Mouse (Mus musculus): Measurements from ENCODE around the gene Isg20l2. TPM values are rescaled to one million over a fixed set of nuclear protein-coding genes. Genes with fewer than 3 reads are reported as not detected.

Isg20l2 gene
- total and polyA plus RNA-seq, 3 experiments: 6.2 to 10.9 (median 10.6) TPM

GRCm38 (mm10) chr3:87948378-87949265 is 18.5 kb downstream of the Isg20l2 start, which contains the start of gene Crabp2:
TSS of gene Crabp2 (plus strand) at chr3:87948666.
- Histone ChIP-seq H3K4me3 (no peak within 1 kb of the TSS), H3K4me1 (ENCODE audit: control insufficient read depth, insufficient read depth, low read length) (peaks cover 5% of the 10 kb centered on the region), H3K27ac (no peak within 1 kb of the TSS), H3K27me3 (ENCODE audit: control insufficient read depth, insufficient read depth, low read length) (peaks cover 10% of the 10 kb centered on the region), H3K79me2 (replicated peaks; ENCODE audit: control insufficient read depth, insufficient read depth, low read length) (no peaks in the 10 kb centered on the region), H3K36me3 (ENCODE audit: control insufficient read depth, insufficient read depth, low read length) (no peaks in the 10 kb centered on the region), H3K9ac (ENCODE audit: low read depth, low read length) (no peak within 1 kb of the TSS)
- WGBS: 5% methylated on average over 35 of the region's 35 CpGs
- DNase-seq: no peak
- TF ChIP-seq POLR2A (IDR thresholded peaks at IDR 0.05; ENCODE audit: insufficient read depth, low read depth, low read length) (no peak), CTCF (IDR thresholded peaks at IDR 0.05) (no peak), EP300 (IDR thresholded peaks at IDR 0.05; ENCODE audit: insufficient read depth, low read depth, low read length) (no peak)
- intact Hi-C loops (cut with DNase I): no loop called here

GRCm38 (mm10) chr3:87949266-87949954 is 19.3 kb downstream of the Isg20l2 start:
- intact Hi-C loops (cut with DNase I): no loop called here
- H3K4me1 ChIP-seq (ENCODE audit: control insufficient read depth, insufficient read depth, low read length): peaks cover 5% of the 10 kb centered on the region
- H3K36me3 ChIP-seq (ENCODE audit: control insufficient read depth, insufficient read depth, low read length): no peaks in the 10 kb centered on the region
- H3K9ac ChIP-seq (ENCODE audit: low read depth, low read length): no peak overlapping the region
- no peak for DNase-seq
- no peak overlapping the region for H3K27ac ChIP-seq
- 27% methylated on average over 16 of the region's 16 CpGs for WGBS
- no peaks in the 10 kb centered on the region for H3K79me2 ChIP-seq (replicated peaks; ENCODE audit: control insufficient read depth, insufficient read depth, low read length)
- no peak overlapping the region for H3K4me3 ChIP-seq
- TF ChIP-seq POLR2A (IDR thresholded peaks at IDR 0.05; ENCODE audit: insufficient read depth, low read depth, low read length) (no peak), CTCF (IDR thresholded peaks at IDR 0.05) (no peak), EP300 (IDR thresholded peaks at IDR 0.05; ENCODE audit: insufficient read depth, low read depth, low read length) (no peak)
- H3K27me3 ChIP-seq (ENCODE audit: control insufficient read depth, insufficient read depth, low read length): peaks cover 10% of the 10 kb centered on the region

GRCm38 (mm10) chr3:87949955-87950515 is 19.9 kb downstream of the Isg20l2 start:
- TF ChIP-seq CTCF (IDR thresholded peaks at IDR 0.05): no peak
- no peak for TF ChIP-seq POLR2A (IDR thresholded peaks at IDR 0.05; ENCODE audit: insufficient read depth, low read depth, low read length)
- no peak for TF ChIP-seq EP300 (IDR thresholded peaks at IDR 0.05; ENCODE audit: insufficient read depth, low read depth, low read length)
- no peaks in the 10 kb centered on the region for H3K79me2 ChIP-seq (replicated peaks; ENCODE audit: control insufficient read depth, insufficient read depth, low read length)
- 43% methylated on average over 13 of the region's 13 CpGs for WGBS
- H3K27ac ChIP-seq: no peak overlapping the region
- no peak overlapping the region for H3K4me3 ChIP-seq
- DNase-seq: no peak
- no peak overlapping the region for H3K9ac ChIP-seq (ENCODE audit: low read depth, low read length)
- no peaks in the 10 kb centered on the region for H3K36me3 ChIP-seq (ENCODE audit: control insufficient read depth, insufficient read depth, low read length)
- peaks cover 10% of the 10 kb centered on the region for H3K27me3 ChIP-seq (ENCODE audit: control insufficient read depth, insufficient read depth, low read length)
- peaks cover 2% of the 10 kb centered on the region for H3K4me1 ChIP-seq (ENCODE audit: control insufficient read depth, insufficient read depth, low read length)
- intact Hi-C loops (cut with DNase I): no loop called here

- Histone ChIP-seq H3K27me3 (ENCODE audit: control insufficient read depth, insufficient read depth, low read length) (peaks cover 10% of the 10 kb centered on the region), H3K36me3 (ENCODE audit: control insufficient read depth, insufficient read depth, low read length) (no peaks in the 10 kb centered on the region), H3K9ac (ENCODE audit: low read depth, low read length) (no peak overlapping the region), H3K4me1 (ENCODE audit: control insufficient read depth, insufficient read depth, low read length) (peaks cover 1% of the 10 kb centered on the region), H3K79me2 (replicated peaks; ENCODE audit: control insufficient read depth, insufficient read depth, low read length) (no peaks in the 10 kb centered on the region), H3K4me3 (no peak overlapping the region), H3K27ac (no peak overlapping the region)
- intact Hi-C loops (cut with DNase I): no loop called here
- TF ChIP-seq CTCF (IDR thresholded peaks at IDR 0.05) (no peak), POLR2A (IDR thresholded peaks at IDR 0.05; ENCODE audit: insufficient read depth, low read depth, low read length) (no peak), EP300 (IDR thresholded peaks at IDR 0.05; ENCODE audit: insufficient read depth, low read depth, low read length) (no peak)
- 15% methylated on average over 12 of the region's 12 CpGs for WGBS
- no peak for DNase-seq
Measured at GRCm38 (mm10) chr3:87951946-87952345, 21.8 kb downstream of the Isg20l2 start.

GRCm38 (mm10) chr3:87952440-87952839 is 22.3 kb downstream of the Isg20l2 start:
- no peak for DNase-seq
- intact Hi-C loops (cut with DNase I): no loop called here
- peaks cover 8% of the 10 kb centered on the region for H3K27me3 ChIP-seq (ENCODE audit: control insufficient read depth, insufficient read depth, low read length)

More at GRCm38 (mm10) chr3:87952440-87952839, 22.3 kb downstream of the Isg20l2 start:
- no peak overlapping the region for H3K9ac ChIP-seq (ENCODE audit: low read depth, low read length)
- WGBS: 2% methylated on average over 5 of the region's 5 CpGs
- no peak overlapping the region for H3K27ac ChIP-seq
- H3K4me1 ChIP-seq (ENCODE audit: control insufficient read depth, insufficient read depth, low read length): peaks cover 1% of the 10 kb centered on the region
- no peaks in the 10 kb centered on the region for H3K36me3 ChIP-seq (ENCODE audit: control insufficient read depth, insufficient read depth, low read length)
- TF ChIP-seq EP300 (IDR thresholded peaks at IDR 0.05; ENCODE audit: insufficient read depth, low read depth, low read length): no peak
- TF ChIP-seq CTCF (IDR thresholded peaks at IDR 0.05): no peak
- no peak for TF ChIP-seq POLR2A (IDR thresholded peaks at IDR 0.05; ENCODE audit: insufficient read depth, low read depth, low read length)
- H3K4me3 ChIP-seq: no peak overlapping the region
- no peaks in the 10 kb centered on the region for H3K79me2 ChIP-seq (replicated peaks; ENCODE audit: control insufficient read depth, insufficient read depth, low read length)

All from heart, adult 2 months (tissue).